Mouse (Mus musculus) stomach, postnatal 0 days (tissue): Measurements from ENCODE around the gene Pkd1l3. TPM values are rescaled to one million over a fixed set of nuclear protein-coding genes. Genes with fewer than 3 reads are reported as not detected.

ENCODE experiments used
- ATAC-seq: fragments of 200-750 bp; cut with Nextera tagmentation; 2 replicates; pipeline ENCODE4 v1.8.0; 2017; ENCODE audit not compliant: low FRiP score, low TSS enrichment
- DNase-seq: peaks from one replicate; pipeline ENCODE4 v3.0.0-alpha.2; 2016; ENCODE audit warnings: low spot score
- H3K27ac ChIP-seq: fragments of 300-500 bp; sonication (generic); replicated peaks from 2 replicates; pipeline ENCODE4 v1.5.1; 2014; ENCODE audit warnings: mild to moderate bottlenecking, control low read depth
- H3K27me3 ChIP-seq: fragments of 300-500 bp; sonication (generic); 2 replicates; pipeline ENCODE4 v1.6.1; 2014; ENCODE audit warnings: low read length; ENCODE audit not compliant: control insufficient read depth, insufficient read depth
- H3K36me3 ChIP-seq: fragments of 300-500 bp; sonication (generic); 2 replicates; pipeline ENCODE4 v1.6.1; 2014; ENCODE audit warnings: low read length, mixed read lengths; ENCODE audit not compliant: control insufficient read depth, insufficient read depth
- H3K4me1 ChIP-seq: fragments of 300-500 bp; sonication (generic); replicated peaks from 2 replicates; pipeline ENCODE4 v1.6.1; 2014; ENCODE audit warnings: antibody characterized with exemption; ENCODE audit not compliant: control insufficient read depth, insufficient read depth
- H3K4me2 ChIP-seq: fragments of 300-500 bp; sonication (generic); replicated peaks from 2 replicates; pipeline ENCODE4 v1.6.1; 2014; ENCODE audit warnings: low read depth, mild to moderate bottlenecking, control low read depth, moderate library complexity
- H3K4me3 ChIP-seq: fragments of 300-500 bp; sonication (generic); 2 replicates; pipeline ENCODE4 v1.5.1; 2014; ENCODE audit warnings: low read depth, low read length, control low read depth
- H3K9ac ChIP-seq: fragments of 300-500 bp; sonication (generic); 2 replicates; pipeline ENCODE4 v1.6.1; 2014; ENCODE audit warnings: mild to moderate bottlenecking, low read length, control low read depth, mixed read lengths
- H3K9me3 ChIP-seq: fragments of 300-500 bp; sonication (generic); 2 replicates; pipeline ENCODE4 v1.6.1; 2016; ENCODE audit warnings: low read length; ENCODE audit not compliant: control insufficient read depth
- CTCF ChIP-seq: IDR thresholded peaks from 2 replicates; pipeline ENCODE4 v1.5.1; 2016; ENCODE audit warnings: antibody characterized with exemption, low read depth, mild to moderate bottlenecking, moderate library complexity
- EP300 ChIP-seq: optimal IDR thresholded peaks from 2 replicates; pipeline ENCODE3; 2016; ENCODE audit warnings: antibody characterized with exemption
- WGBS: fragments of 180-500 bp; shearing (Covaris S2); extraction: QIAGEN DNeasy Blood & Tissue Kit; methylation state at CpG from one replicate; pipeline ENCODE4 v1.1.7; 2014; 5-methylcytosine and 5-hydroxymethylcytosine counted together
- polyA plus RNA-seq: library from polyadenylated mRNA; unstranded; fragments of >200 nt; fragmentation: Nextera tagmentation; extraction: Ambion mirVana; gene quantifications from 2 replicates; pipeline ENCODE4 v1.2.1, GENCODE M21; 2015

Pkd1l3 gene
- polyA plus RNA-seq, 1 experiment from 2014 or later: not detected

- Histone ChIP-seq H3K36me3 (peaks cover 21% of the 10 kb centered on the region), H3K4me3 (no peak overlapping the region), H3K4me1 (no peaks in the 10 kb centered on the region), H3K27me3 (no peaks in the 10 kb centered on the region), H3K9ac (no peak overlapping the region), H3K9me3 (no peaks in the 10 kb centered on the region), H3K27ac (no peak overlapping the region), H3K4me2 (no peak overlapping the region)
- no peak for ATAC-seq
- 65% methylated on average over 3 of the region's 3 CpGs for WGBS
- no peak for TF ChIP-seq EP300
- TF ChIP-seq CTCF: no peak
- no peak for DNase-seq
These were observed 67.2 kb downstream of the Pkd1l3 start for GRCm38 (mm10) chr8:109681535-109681934.

GRCm38 (mm10) chr8:109682120-109682519 lies 67.8 kb downstream of the Pkd1l3 start:
- Histone ChIP-seq H3K36me3 (peaks cover 19% of the 10 kb centered on the region), H3K4me2 (no peak overlapping the region), H3K4me1 (no peaks in the 10 kb centered on the region), H3K27ac (no peak overlapping the region), H3K4me3 (no peak overlapping the region), H3K27me3 (no peaks in the 10 kb centered on the region), H3K9me3 (no peaks in the 10 kb centered on the region), H3K9ac (no peak overlapping the region)
- no peak for TF ChIP-seq EP300
- TF ChIP-seq CTCF: no peak
- no peak for DNase-seq
- ATAC-seq: no peak
- WGBS: 89% methylated on average over 5 of the region's 5 CpGs

GRCm38 (mm10) chr8:109687248-109687647 lies 72.9 kb downstream of the Pkd1l3 start:
- Histone ChIP-seq H3K27ac (no peak overlapping the region), H3K9me3 (no peaks in the 10 kb centered on the region), H3K4me1 (peaks cover 5% of the 10 kb centered on the region), H3K9ac (no peak overlapping the region), H3K36me3 (peaks cover 4% of the 10 kb centered on the region), H3K27me3 (no peaks in the 10 kb centered on the region), H3K4me3 (no peak overlapping the region), H3K4me2 (no peak overlapping the region)
- WGBS: 82% methylated on average over 5 of the region's 5 CpGs
- ATAC-seq: no peak
- TF ChIP-seq EP300: no peak
- no peak for TF ChIP-seq CTCF
- no peak for DNase-seq

- ATAC-seq (no peak), DNase-seq (peak; percentile 38)
- H3K4me3 ChIP-seq: peak overlapping the region; percentile 99
- H3K9me3 ChIP-seq: no peaks in the 10 kb centered on the region
- no peak overlapping the region for H3K27ac ChIP-seq
- TF ChIP-seq CTCF (peak; percentile 46), EP300 (no peak)
- no peaks in the 10 kb centered on the region for H3K27me3 ChIP-seq
- WGBS: 34% methylated on average over 5 of the region's 5 CpGs
- peak overlapping the region; percentile 49 for H3K4me2 ChIP-seq
- H3K9ac ChIP-seq: no peak overlapping the region
- no peaks in the 10 kb centered on the region for H3K36me3 ChIP-seq
- peaks cover 9% of the 10 kb centered on the region for H3K4me1 ChIP-seq
These were observed 77.5 kb downstream of the Pkd1l3 start for GRCm38 (mm10) chr8:109691769-109692168.

GRCm38 (mm10) chr8:109692443-109693145 lies 78.3 kb downstream of the Pkd1l3 start:
- DNase-seq (peak; percentile 80), ATAC-seq (peak; percentile 81)

DNA sequence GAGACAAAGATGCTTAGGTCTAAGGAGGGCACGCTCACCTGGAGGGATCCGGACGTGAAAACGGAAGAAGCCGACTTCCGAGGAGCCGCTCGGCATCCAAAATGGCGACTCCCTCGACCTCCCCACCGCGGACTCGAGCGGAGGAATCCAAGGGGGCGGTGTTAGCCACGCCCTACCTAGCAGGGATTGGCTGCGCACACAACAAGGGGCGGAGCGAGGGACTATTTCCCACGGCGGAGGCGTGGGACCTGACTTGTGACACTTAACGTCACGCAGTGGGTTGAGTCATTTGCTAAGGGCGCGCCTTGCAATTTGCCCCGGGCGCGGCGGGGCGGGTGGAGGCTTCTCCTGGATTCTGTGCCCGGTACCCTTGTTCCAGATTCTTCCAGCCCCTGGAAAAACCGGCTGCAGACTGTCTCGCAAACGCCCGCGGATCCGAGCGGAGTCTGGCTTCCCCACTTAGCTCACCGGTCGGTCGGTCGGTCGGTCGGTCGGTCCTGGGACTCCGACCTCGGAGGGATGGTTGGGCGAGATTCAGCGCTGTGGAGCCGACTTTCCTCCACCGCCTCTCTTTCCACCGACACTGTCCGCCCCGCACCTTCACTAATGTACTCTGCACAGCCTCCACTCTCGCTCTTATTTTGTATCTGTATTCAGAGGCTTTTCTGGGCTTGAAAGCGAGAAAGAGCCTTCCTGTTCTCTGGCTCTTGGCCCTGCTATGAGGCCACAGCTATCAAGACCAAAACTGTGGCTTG lies 79.0 kb downstream of the Pkd1l3 start, which contains the start of gene Ist1:
Gene Ist1 (minus strand): TSS at position 115 of the 755 bp plus-strand sequence.
- Histone ChIP-seq H3K4me3 (peak within 1 kb of the TSS; percentile 99), H3K9ac (peak within 1 kb of the TSS; percentile 98), H3K27ac (peak within 1 kb of the TSS; percentile 93), H3K27me3 (no peaks in the 10 kb centered on the region), H3K4me2 (peak within 1 kb of the TSS; percentile 82), H3K9me3 (no peaks in the 10 kb centered on the region), H3K36me3 (no peaks in the 10 kb centered on the region), H3K4me1 (peaks cover 9% of the 10 kb centered on the region)
- DNase-seq: peak; percentile 99
- under 1% methylated on average over 57 of the region's 57 CpGs for WGBS
- 0 out of 2 replicates have a peak, but pooled peaks have one; percentile 11 for TF ChIP-seq CTCF
- TF ChIP-seq EP300: no peak
- peak; percentile 98 for ATAC-seq

More at GRCm38 (mm10) chr8:109692443-109693145, 78.3 kb downstream of the Pkd1l3 start:
- Histone ChIP-seq H3K4me1 (peaks cover 9% of the 10 kb centered on the region), H3K4me2 (peak overlapping the region; percentile 49), H3K9me3 (no peaks in the 10 kb centered on the region), H3K27ac (peak overlapping the region; percentile 92), H3K27me3 (no peaks in the 10 kb centered on the region), H3K36me3 (no peaks in the 10 kb centered on the region), H3K9ac (peak overlapping the region; percentile 98), H3K4me3 (peak overlapping the region; percentile 99)
- 2% methylated on average over 38 of the region's 38 CpGs for WGBS
- TF ChIP-seq EP300: no peak
- TF ChIP-seq CTCF: no peak
